Mouse (Mus musculus) effector memory CD4-positive, alpha-beta T cell, adult 5 months (primary cell): Measurements from ENCODE around the gene Rack1. TPM values are rescaled to one million over a fixed set of nuclear protein-coding genes. Genes with fewer than 3 reads are reported as not detected.

ENCODE experiments used
- polyA plus RNA-seq: library from polyadenylated mRNA; unstranded; fragments of 100-300 nt; shearing (Covaris generic); gene quantifications from one replicate; pipeline ENCODE4 v1.2.1, GENCODE M21; 2017

The Rack1 gene
- 602 TPM for polyA plus RNA-seq

GRCm38 (mm10) chr11:48799921-48800701, at the start of gene Rack1:
Gene Rack1 (plus strand): TSS chr11:48800332.

GRCm38 (mm10) chr11:48816800-48817665, 16.9 kb downstream of the Rack1 start, which contains the start of gene Trim41:
Gene Trim41 (minus strand): TSS chr11:48817353.

GRCm38 (mm10) chr11:48825979-48826751, 26.0 kb downstream of the Rack1 start, which contains the start of the genes Trim7 and Gm12184:
Gene Trim7 (plus strand): TSS chr11:48826140.
Gene Gm12184 (minus strand): TSS chr11:48826655.

Other genes starting within 250 kb of the Rack1 start
- gene Trim41, start 17.0 kb downstream of the Rack1 start, polyA plus RNA-seq = 1.5 TPM
- gene Trim7, start 25.8 kb downstream of the Rack1 start, polyA plus RNA-seq = 0.74 TPM
- 4.0 TPM for gene Gm12184, start 26.3 kb downstream of the Rack1 start, polyA plus RNA-seq
- gene Irgm1, start 71.4 kb downstream of the Rack1 start, polyA plus RNA-seq = 35.5 TPM
- gene Gm5431, start 101.9 kb downstream of the Rack1 start, polyA plus RNA-seq = 0.46 TPM
- 102 TPM for gene Psme2b, start 145.9 kb downstream of the Rack1 start, polyA plus RNA-seq
- gene Olfr56, start 178.6 kb downstream of the Rack1 start, polyA plus RNA-seq = 0.65 TPM
- 87.6 TPM for gene 9930111J21Rik1, start 179.1 kb downstream of the Rack1 start, polyA plus RNA-seq
- gene Gm12185, start 191.9 kb downstream of the Rack1 start, polyA plus RNA-seq = 0.76 TPM
- 55.4 TPM for gene Tgtp1, start 193.8 kb downstream of the Rack1 start, polyA plus RNA-seq